Mouse (Mus musculus): Measurements from ENCODE around the gene Mul1. TPM values are rescaled to one million over a fixed set of nuclear protein-coding genes. Genes with fewer than 3 reads are reported as not detected.
A peak's percentile ranks its signal among the peaks of the same experiment; 100 is the strongest.

Mul1 gene
- polyA plus RNA-seq, 1 experiment from 2014 or later, result 14.5 TPM

DNA sequence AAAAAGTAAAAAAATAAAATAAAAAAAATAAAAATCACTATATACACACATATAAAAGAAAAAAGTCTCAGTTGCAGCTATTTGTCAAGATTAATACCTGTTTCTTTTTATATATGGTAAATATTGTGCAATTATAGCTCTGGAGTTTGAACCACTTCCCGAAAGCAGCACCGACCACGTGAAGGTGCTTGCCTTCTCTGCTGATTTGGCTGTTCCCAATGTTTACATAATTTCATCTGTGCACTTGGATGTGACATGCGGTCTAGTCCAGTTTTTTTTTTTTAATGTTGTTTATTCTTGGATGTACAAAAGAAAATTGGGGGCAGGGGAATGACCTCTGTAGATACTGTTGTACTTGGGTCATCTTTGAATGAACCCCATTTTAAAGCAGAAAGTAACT, 22.6 kb downstream of the Mul1 start:
- H3K4me2 ChIP-seq, result no peak overlapping the region
- peaks cover 73% of the 10 kb centered on the region for H3K27me3 ChIP-seq
- no peak overlapping the region for H3K27ac ChIP-seq
- 62% methylated on average over 4 of the region's 4 CpGs for WGBS
- H3K36me3 ChIP-seq (replicated peaks), result no peaks in the 10 kb centered on the region
- no peak for ATAC-seq (ENCODE audit: low FRiP score)
- H3K9me3 ChIP-seq, result no peaks in the 10 kb centered on the region
- no peak overlapping the region; the same call in 1 of the 2 replicates for H3K4me3 ChIP-seq (replicated peaks)
- H3K9ac ChIP-seq, result no peak overlapping the region
- peaks cover 67% of the 10 kb centered on the region for H3K4me1 ChIP-seq

- no peaks in the 10 kb centered on the region for H3K9me3 ChIP-seq
- no peak for ATAC-seq (ENCODE audit: low FRiP score)
- H3K4me1 ChIP-seq, result peaks cover 71% of the 10 kb centered on the region
- no peak overlapping the region for H3K4me2 ChIP-seq
- H3K4me3 ChIP-seq (replicated peaks), result no peak overlapping the region
- H3K9ac ChIP-seq, result no peak overlapping the region
- H3K27me3 ChIP-seq, result peaks cover 69% of the 10 kb centered on the region
- WGBS, result 81% methylated on average over 7 of the region's 7 CpGs
- no peak overlapping the region for H3K27ac ChIP-seq
- no peaks in the 10 kb centered on the region for H3K36me3 ChIP-seq (replicated peaks)
These were observed 23.7 kb downstream of the Mul1 start for GRCm38 (mm10) chr4:138458171-138458570.

GRCm38 (mm10) chr4:138458735-138459440, 24.4 kb downstream of the Mul1 start:
- no peak overlapping the region for H3K9ac ChIP-seq
- no peak overlapping the region for H3K4me3 ChIP-seq (replicated peaks)
- WGBS, result 52% methylated on average over 5 of the region's 5 CpGs
- peaks cover 65% of the 10 kb centered on the region for H3K27me3 ChIP-seq
- H3K9me3 ChIP-seq, result no peaks in the 10 kb centered on the region
- no peak for ATAC-seq (ENCODE audit: low FRiP score)
- no peak overlapping the region for H3K4me2 ChIP-seq
- H3K27ac ChIP-seq, result no peak overlapping the region
- H3K4me1 ChIP-seq, result peaks cover 71% of the 10 kb centered on the region
- no peaks in the 10 kb centered on the region for H3K36me3 ChIP-seq (replicated peaks)

- Histone ChIP-seq H3K9ac (no peak overlapping the region), H3K4me1 (peaks cover 77% of the 10 kb centered on the region), H3K27me3 (peaks cover 63% of the 10 kb centered on the region), H3K9me3 (no peaks in the 10 kb centered on the region), H3K27ac (no peak overlapping the region), H3K4me3 (replicated peaks) (no peak overlapping the region), H3K36me3 (replicated peaks) (no peaks in the 10 kb centered on the region), H3K4me2 (no peak overlapping the region)
- 77% methylated on average over 6 of the region's 6 CpGs for WGBS
- ATAC-seq (ENCODE audit: low FRiP score), result no peak
These were observed 25.3 kb downstream of the Mul1 start for GRCm38 (mm10) chr4:138459775-138460174.

GRCm38 (mm10) chr4:138460910-138461309, 26.4 kb downstream of the Mul1 start:
- H3K4me1 ChIP-seq, result peaks cover 73% of the 10 kb centered on the region

DNA sequence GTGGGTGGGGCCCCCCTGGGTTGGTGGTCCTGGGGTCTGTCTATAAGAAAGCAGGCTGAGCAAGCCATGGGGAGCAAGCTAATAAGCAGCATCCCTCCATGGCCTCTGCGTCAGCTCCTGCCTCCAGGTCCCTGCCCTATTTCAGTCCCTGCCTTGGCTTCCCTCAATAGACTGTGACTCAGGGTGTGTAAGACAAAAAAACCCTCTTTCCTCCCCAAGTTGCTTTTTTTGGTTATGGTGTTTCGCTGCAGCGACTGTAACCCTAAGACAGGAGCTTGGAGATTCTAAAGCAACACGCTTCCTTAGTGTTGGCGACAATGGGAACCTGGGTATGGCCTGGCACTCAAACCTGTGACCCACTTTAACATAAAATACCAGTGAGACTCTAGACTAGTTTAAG, 27.0 kb downstream of the Mul1 start:
- WGBS, result 90% methylated on average over 5 of the region's 5 CpGs
- Histone ChIP-seq H3K9ac (no peak overlapping the region), H3K4me2 (no peak overlapping the region), H3K4me1 (peaks cover 67% of the 10 kb centered on the region), H3K36me3 (replicated peaks) (no peaks in the 10 kb centered on the region), H3K27me3 (peaks cover 66% of the 10 kb centered on the region), H3K4me3 (replicated peaks) (no peak overlapping the region), H3K27ac (no peak overlapping the region), H3K9me3 (no peaks in the 10 kb centered on the region)
- ATAC-seq (ENCODE audit: low FRiP score), result no peak

More at GRCm38 (mm10) chr4:138460910-138461309, 26.4 kb downstream of the Mul1 start:
- Histone ChIP-seq H3K27me3 (peaks cover 66% of the 10 kb centered on the region), H3K9me3 (no peaks in the 10 kb centered on the region), H3K9ac (no peak overlapping the region), H3K36me3 (replicated peaks) (no peaks in the 10 kb centered on the region), H3K27ac (no peak overlapping the region), H3K4me2 (no peak overlapping the region), H3K4me3 (replicated peaks) (no peak overlapping the region)
- ATAC-seq (ENCODE audit: low FRiP score), result no peak
- WGBS, result 29% methylated on average over 9 of the region's 9 CpGs

DNA sequence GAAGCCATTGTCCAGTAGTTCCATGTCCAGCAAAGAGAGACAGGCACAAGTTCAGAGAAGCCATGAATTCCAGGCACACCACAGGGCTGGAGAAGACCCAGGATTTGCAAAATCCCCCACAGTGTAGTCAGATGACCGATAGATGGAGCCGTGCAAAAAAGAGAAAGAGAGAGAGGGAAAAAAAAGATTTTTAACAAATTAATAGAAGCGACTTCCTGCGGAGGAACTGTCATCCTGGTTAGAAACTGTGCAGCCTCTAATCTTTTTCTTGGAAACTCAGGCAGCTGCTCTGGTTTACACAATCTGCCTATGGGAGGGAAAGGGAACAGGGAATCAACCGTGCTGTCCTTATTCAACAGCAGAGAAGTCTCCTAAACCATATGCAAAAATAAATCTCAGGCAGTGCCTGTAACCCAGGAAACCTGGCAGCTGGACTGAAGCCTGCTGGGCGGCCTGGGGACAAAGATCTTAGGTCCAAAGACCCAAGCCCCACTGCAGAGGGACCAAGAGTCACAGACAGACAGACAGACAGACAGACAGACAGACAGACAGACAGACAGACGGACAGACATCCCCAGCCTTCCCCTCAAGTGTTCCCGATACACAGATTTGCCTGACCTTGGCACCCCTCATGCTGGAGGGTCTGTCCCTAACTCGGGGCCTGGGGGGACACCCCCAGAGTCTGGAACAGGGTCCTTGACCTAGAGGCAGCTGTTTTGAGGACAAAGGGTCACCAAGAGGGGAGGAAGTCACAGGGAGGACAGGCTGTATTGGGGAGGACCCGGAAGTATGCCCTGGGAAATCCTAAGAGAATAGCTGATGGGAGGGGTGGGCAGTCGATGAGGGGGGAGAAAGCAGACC, 28.7 kb downstream of the Mul1 start:
- peak; percentile 28; the same call in 1 of the 2 replicates for ATAC-seq (ENCODE audit: low FRiP score)
- Histone ChIP-seq H3K4me3 (replicated peaks) (no peak overlapping the region), H3K27me3 (peaks cover 63% of the 10 kb centered on the region), H3K4me1 (peaks cover 60% of the 10 kb centered on the region), H3K9ac (no peak overlapping the region), H3K27ac (peak overlapping the region; percentile 84), H3K9me3 (no peaks in the 10 kb centered on the region), H3K36me3 (replicated peaks) (no peaks in the 10 kb centered on the region), H3K4me2 (peak overlapping the region; percentile 46)
- 6% methylated on average over 11 of the region's 11 CpGs for WGBS

GRCm38 (mm10) chr4:138463832-138464487, 29.5 kb downstream of the Mul1 start:
- no peak overlapping the region for H3K4me3 ChIP-seq (replicated peaks)
- peaks cover 56% of the 10 kb centered on the region for H3K4me1 ChIP-seq
- peak overlapping the region; percentile 46 for H3K4me2 ChIP-seq
- H3K36me3 ChIP-seq (replicated peaks), result no peaks in the 10 kb centered on the region
- H3K9ac ChIP-seq, result no peak overlapping the region
- H3K27ac ChIP-seq, result peak overlapping the region; percentile 84
- no peaks in the 10 kb centered on the region for H3K9me3 ChIP-seq
- ATAC-seq (ENCODE audit: low FRiP score), result no peak
- 7% methylated on average over 11 of the region's 11 CpGs for WGBS
- peaks cover 64% of the 10 kb centered on the region for H3K27me3 ChIP-seq

DNA sequence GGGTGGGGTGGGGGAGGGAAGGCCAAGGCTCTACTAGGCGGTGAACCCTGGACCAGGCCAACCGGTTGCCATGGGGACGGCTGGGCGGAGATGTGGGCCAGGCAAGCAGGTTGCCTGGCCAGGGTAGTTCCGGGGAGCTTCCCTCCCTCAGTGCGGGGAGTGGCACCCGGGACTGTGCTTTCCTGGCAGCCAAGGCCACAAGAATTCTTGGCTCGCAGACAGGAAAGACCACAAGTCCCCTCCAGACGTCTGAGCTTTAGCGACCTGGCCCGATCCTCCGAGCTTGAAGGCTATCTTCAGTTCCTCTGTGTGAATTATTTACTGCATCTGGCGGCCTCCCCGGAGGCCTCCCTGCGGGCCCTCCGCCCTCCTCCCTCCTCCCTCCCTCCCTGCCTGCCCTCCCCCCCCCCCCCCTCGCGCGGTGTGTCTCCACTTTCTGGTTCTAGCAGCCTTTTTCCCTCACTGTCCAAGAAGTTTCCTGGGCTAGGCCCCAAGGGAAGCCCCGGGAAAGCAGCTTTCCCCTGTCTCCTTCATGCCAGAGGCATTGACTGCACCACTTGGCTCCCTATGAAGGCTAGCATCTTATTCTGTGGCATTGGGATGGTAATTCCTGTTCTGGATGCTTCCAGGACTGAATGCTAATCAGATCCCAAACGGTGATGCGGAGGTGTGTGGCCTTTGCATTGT, 30.3 kb downstream of the Mul1 start:
- peak; percentile 72; the same call in 1 of the 2 replicates for ATAC-seq (ENCODE audit: low FRiP score)
- H3K36me3 ChIP-seq (replicated peaks), result no peaks in the 10 kb centered on the region
- peak overlapping the region; percentile 46 for H3K4me2 ChIP-seq
- peak overlapping the region; percentile 26 for H3K27ac ChIP-seq
- peaks cover 59% of the 10 kb centered on the region for H3K27me3 ChIP-seq
- H3K4me1 ChIP-seq, result peaks cover 52% of the 10 kb centered on the region
- peak overlapping the region; percentile 19 for H3K4me3 ChIP-seq (replicated peaks)
- WGBS, result under 1% methylated on average over 22 of the region's 22 CpGs
- H3K9me3 ChIP-seq, result no peaks in the 10 kb centered on the region
- H3K9ac ChIP-seq, result peak overlapping the region; percentile 30; the same call in 1 of the 2 replicates

GRCm38 (mm10) chr4:138465446-138465845, 31.0 kb downstream of the Mul1 start:
- Histone ChIP-seq H3K36me3 (replicated peaks) (no peaks in the 10 kb centered on the region), H3K4me3 (replicated peaks) (no peak overlapping the region), H3K4me1 (peaks cover 46% of the 10 kb centered on the region), H3K27ac (0 out of 2 replicates have a peak overlapping the region, but pooled peaks have one; percentile 26), H3K27me3 (peaks cover 53% of the 10 kb centered on the region), H3K9me3 (no peaks in the 10 kb centered on the region), H3K4me2 (no peak overlapping the region), H3K9ac (no peak overlapping the region)
- ATAC-seq (ENCODE audit: low FRiP score), result no peak
- whole genome bisulfite sequencing, result 38% methylated on average over 8 of the region's 8 CpGs

GRCm38 (mm10) chr4:138466690-138467089, 32.2 kb downstream of the Mul1 start:
- Histone ChIP-seq H3K36me3 (replicated peaks) (no peaks in the 10 kb centered on the region), H3K4me1 (peaks cover 42% of the 10 kb centered on the region), H3K27me3 (peaks cover 48% of the 10 kb centered on the region), H3K9ac (no peak overlapping the region), H3K4me2 (no peak overlapping the region), H3K9me3 (no peaks in the 10 kb centered on the region), H3K4me3 (replicated peaks) (no peak overlapping the region), H3K27ac (no peak overlapping the region)
- WGBS, result 72% methylated on average over 6 of the region's 6 CpGs
- ATAC-seq (ENCODE audit: low FRiP score), result no peak

- no peak for ATAC-seq (ENCODE audit: low FRiP score)
- no peak overlapping the region for H3K9ac ChIP-seq
- no peaks in the 10 kb centered on the region for H3K9me3 ChIP-seq
- no peak overlapping the region for H3K4me3 ChIP-seq (replicated peaks)
- peaks cover 37% of the 10 kb centered on the region for H3K4me1 ChIP-seq
- H3K36me3 ChIP-seq (replicated peaks), result no peaks in the 10 kb centered on the region
- 80% methylated on average over 5 of the region's 5 CpGs for WGBS
- H3K4me2 ChIP-seq, result no peak overlapping the region
- H3K27me3 ChIP-seq, result peaks cover 40% of the 10 kb centered on the region
- no peak overlapping the region for H3K27ac ChIP-seq
These were observed 33.0 kb downstream of the Mul1 start for GRCm38 (mm10) chr4:138467451-138467850.

All from forebrain, embryonic 12.5 days (tissue).